Mouse (Mus musculus) heart, adult 18-20 months (tissue): Measurements from ENCODE around the gene Smug1. TPM values are rescaled to one million over a fixed set of nuclear protein-coding genes. Genes with fewer than 3 reads are reported as not detected.

Source experiments
- total RNA-seq, 2 experiments: library from RNA; stranded (reverse); gene quantifications; 2 replicates each; pipeline ENCODE4 v1.2.3; 2021

Smug1 gene
- total RNA-seq, 2 experiments from 2014 or later: 10.9 to 12.9 TPM

Other genes starting within 250 kb of the Smug1 start
- gene Hoxc13, start 246.0 kb downstream of the Smug1 start, total RNA-seq: not detected
- gene Hoxc12, start 230.3 kb downstream of the Smug1 start, total RNA-seq: not detected
- gene Hoxc11, start 212.7 kb downstream of the Smug1 start, total RNA-seq: not detected
- not detected for gene Hoxc10, start 200.3 kb downstream of the Smug1 start, total RNA-seq
- under 1 TPM in 1 of 2 experiments, not detected in 1; 0.18 TPM for gene Hoxc5, start 199.6 kb downstream of the Smug1 start, total RNA-seq
- gene Hoxc9, start 190.7 kb downstream of the Smug1 start, total RNA-seq: not detected
- gene Hoxc8, start 176.5 kb downstream of the Smug1 start, total RNA-seq: not detected
- under 1 TPM in 1 of 2 experiments, not detected in 1; 0.18 TPM for gene Hoxc6, start 168.8 kb downstream of the Smug1 start, total RNA-seq
- gene Hoxc4, start 148.2 kb downstream of the Smug1 start, total RNA-seq: under 1 TPM in 1 of 2 experiments, not detected in 1; 0.23 TPM
- gene Cbx5, start 72.7 kb upstream of the Smug1 start, total RNA-seq: 10 to 100 TPM; 49.8 to 53.1 TPM
- 100 to 1,000 TPM; 147 to 150 TPM for gene Hnrnpa1, start 73.3 kb upstream of the Smug1 start, total RNA-seq
- gene Nfe2, start 91.3 kb upstream of the Smug1 start, total RNA-seq: 1 to 10 TPM in 1 of 2 experiments, under 1 TPM in 1; 0.46 to 1.2 TPM
- gene Copz1, start 105.6 kb upstream of the Smug1 start, total RNA-seq: 10 to 100 TPM; 52.3 to 52.9 TPM
- not detected for gene Gpr84, start 143.5 kb upstream of the Smug1 start, total RNA-seq
- 10 to 100 TPM in 1 of 2 experiments, 1 to 10 TPM in 1; 8.9 to 10.3 TPM for gene Zfp385a, start 173.0 kb upstream of the Smug1 start, total RNA-seq
- gene Itga5, start 199.7 kb upstream of the Smug1 start, total RNA-seq: 10 to 100 TPM; 30.8 to 37.3 TPM